Mouse (Mus musculus) spleen, postnatal 14 days (tissue): ENCODE results near the gene Mrvi1.

ENCODE experiments used
- DNase-seq, 2 experiments: peaks; one replicate each; pipeline ENCODE4 v3.0.0; 2021 to 2022; ENCODE audit warnings: low spot score in 2 of 2

Mrvi1 gene

DNA sequence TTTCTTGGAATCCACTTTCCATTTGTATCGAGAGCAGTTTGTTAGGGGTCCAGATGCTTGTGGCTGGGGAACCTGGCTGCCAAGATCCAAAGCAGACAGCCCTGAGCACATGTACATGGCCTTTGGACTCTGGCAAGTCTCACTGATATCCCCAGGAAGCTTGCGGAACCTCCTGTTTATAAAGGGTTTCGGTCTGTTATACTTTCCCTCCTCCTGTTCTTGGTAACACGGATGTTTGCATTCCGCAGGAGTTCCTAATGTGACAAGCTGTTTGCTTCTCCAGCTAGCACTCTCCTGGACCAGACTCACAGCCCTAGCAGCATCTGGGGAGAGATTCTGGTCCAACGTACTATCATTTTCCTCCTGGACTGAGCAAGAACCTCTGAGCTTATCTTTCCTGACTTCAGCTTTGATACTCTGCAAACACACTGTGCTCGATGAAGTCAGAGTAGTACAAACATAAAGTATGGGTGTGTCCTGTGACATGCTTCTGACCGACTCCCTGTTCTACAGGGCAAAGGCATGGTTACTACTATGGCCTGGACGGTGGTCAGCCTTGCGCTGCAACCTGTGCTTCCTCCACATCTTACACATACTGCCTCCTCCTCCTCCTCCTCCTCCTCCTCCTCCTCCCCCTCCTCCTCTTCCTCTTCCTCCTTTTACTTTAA, 88.2 kb downstream of the Mrvi1 start:
- DNase-seq: no peak

DNA sequence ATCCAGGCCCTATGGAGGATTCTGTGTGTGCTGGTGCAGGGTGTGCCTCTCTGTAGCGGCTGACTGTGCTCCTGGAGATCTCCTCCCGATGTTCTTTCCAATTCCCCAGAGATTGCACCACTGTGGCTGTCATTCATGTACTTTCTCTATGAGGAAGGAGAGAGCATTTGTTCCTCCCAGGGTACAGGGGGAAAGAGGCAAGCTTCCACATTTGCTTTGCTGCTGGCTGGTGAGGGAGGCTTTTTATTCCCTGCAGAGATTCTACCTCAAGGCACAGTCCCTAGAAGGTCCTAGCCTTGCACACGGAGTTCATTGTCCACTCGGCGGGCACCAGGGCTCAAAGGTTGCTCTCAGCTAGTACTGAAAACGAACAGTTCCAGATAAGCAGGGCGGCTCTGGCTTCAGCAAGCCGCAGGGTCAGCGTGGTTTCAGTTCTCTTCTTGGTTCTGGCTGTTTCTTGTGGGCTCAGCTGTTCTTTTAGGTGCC, 90.7 kb downstream of the Mrvi1 start:
- DNase-seq: peak in 1 of 2 experiments; percentile 23

DNA sequence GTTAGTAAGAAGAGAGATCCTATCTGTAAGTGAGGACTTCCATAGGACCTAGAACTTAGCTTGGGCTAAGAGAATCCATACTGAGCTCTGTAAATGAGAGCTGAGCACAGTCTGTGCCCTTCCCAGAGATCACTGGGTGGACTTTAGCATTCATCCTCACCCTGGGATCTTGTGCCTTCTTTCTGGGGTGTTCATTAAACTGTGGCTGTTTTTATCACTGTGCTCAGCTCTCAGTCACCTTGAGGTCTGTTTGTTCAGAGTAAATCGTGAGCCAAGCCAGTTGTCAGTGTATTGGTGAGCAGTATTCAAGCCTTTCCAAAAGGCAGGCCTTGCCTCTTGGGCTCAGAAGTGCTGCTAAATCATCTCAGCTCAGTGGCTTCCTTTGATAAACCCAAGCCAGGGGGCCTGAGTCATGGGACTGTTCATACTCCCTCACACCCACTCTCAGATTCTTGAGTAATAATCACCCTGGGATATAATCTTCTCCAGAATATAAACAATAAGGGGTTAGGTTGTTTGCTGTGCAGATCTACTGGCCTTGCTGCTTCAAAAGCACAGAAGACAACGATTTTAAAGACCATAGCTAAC, 100.4 kb downstream of the Mrvi1 start:
- no peak for DNase-seq

DNA sequence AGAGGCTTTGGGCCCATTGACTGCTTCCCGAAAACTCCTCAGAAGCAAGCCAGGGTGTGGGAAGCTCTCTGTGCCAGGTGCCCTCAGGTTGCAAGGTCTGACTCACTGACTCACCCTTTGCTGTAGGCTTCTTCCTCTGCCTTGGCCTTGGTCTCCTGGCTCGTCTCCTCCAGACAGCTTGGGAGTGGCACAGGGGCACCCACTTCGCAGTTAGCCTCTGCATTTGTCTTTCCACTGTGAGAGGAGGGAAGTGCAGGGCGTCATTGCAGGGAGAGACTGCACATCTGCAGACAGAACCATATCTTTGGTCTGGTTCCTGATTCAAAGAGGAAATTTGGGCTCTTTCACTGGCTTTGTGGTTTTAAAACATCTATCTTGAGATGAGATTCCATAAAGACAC, 104.2 kb downstream of the Mrvi1 start:
- no peak for DNase-seq

DNA sequence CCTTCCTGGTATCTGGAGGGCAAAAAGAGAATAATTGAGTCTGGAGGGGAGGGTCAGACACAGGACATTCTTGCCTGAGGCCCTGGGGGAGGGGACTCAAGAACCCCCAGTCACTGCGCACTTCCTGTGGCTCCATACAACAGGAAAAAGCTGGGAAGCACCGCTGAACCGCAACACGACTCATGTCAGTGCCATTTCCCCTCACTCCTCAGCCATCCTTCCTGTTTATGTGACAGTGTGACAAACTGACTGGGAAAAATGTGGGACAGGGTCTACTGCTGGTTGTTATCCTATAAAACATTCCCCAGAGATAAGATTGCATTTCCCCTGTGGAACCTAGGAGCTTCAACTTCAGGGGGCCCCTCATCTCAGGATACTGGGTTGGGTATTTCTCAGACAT, 105.3 kb downstream of the Mrvi1 start:
- DNase-seq: no peak

DNA sequence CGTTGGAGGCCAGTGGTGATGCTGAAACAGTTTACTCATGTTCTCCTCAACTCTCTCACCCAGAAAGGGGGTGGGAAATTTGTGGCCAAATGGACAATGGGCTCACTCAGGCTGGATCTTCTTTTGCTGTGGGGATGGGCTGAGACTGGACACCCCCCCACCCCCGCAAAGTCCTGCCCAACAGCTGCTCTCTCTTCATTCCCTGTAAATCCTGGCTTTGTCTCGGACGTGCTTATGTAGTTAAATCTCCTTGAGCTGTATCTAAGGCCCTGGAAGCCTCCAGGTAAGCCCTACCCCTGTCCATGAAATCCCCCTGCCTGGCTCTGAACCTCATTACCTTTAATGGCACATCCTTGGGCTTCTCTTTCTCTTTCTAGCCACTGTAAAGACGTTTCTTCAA, 113.5 kb downstream of the Mrvi1 start:
- DNase-seq: no peak

DNA sequence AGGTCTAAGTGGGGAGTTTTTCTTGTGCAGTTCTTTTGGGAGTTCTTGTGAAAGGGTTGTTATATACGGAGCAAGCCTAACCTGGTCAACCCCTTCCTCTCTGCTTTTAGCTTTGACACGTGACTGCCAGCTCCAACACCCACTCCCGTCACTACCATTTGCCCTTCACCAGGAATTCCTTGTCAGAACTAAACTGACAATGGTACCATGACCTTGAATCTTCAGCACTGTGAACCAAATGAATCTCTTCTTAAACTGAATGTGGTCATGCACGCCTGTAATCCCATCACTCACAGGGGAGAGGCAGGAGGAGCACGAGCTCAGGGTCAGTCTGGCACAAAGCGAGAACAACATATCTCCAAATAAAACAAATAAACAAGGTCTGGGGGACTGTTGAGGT, 115.1 kb downstream of the Mrvi1 start:
- no peak for DNase-seq

DNA sequence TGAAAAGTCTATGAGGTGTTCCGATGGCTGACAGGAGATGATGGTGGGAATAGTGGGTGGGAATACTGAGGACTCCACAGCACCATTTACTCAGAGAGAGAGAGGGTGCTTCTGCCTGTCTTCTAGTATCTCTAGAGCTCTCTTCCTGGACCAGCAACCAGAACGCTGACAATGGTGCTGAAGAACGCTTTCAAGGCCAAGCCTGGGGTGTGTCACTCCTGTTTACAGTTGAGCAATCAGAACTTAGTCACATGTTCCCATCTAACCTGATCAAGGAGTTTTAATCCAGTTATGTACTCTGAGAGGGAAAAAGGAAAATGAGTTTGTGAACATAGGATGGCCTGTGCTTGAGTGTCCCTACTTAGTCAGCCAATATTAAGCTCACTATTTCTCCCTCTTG, 116.2 kb downstream of the Mrvi1 start:
- no peak for DNase-seq

DNA sequence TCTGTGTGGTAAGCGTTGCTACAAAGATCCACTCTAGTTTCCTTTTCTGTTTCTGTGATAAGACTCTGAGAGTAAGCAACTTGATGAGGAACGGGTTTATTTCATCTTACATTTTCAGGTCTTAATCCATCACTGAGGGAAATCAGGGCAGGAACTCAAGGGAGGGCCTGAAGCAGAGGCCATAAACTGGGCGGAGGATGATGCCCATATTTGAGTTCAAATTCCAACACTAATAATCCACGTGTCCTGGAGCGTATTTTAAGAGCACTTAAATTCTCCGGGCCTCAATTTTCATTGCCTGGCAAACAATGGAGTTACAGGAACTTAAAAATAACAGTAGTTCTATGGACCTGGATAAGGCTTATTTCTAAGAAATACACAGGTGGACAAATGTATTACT, 116.7 kb downstream of the Mrvi1 start:
- DNase-seq: no peak

DNA sequence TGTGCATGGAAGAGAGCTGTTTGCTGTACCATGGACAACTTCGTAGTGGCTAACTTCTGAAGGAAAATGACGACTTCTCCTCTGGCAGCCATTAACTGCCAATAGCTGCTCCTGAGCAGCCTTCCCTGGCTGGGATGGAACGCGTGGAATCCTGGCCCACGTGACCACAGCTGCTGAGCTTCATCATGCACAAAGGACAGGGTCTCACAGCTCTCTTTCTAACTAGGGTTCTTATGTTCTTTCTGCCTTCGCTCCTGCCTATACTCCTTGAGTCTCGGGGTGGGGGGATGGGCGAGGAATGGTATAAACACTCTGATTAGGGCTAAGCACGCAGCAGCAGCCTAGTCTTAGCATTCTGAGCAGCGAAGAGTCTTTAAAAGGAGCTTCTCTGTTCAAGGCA, 117.2 kb downstream of the Mrvi1 start:
- no peak for DNase-seq

DNA sequence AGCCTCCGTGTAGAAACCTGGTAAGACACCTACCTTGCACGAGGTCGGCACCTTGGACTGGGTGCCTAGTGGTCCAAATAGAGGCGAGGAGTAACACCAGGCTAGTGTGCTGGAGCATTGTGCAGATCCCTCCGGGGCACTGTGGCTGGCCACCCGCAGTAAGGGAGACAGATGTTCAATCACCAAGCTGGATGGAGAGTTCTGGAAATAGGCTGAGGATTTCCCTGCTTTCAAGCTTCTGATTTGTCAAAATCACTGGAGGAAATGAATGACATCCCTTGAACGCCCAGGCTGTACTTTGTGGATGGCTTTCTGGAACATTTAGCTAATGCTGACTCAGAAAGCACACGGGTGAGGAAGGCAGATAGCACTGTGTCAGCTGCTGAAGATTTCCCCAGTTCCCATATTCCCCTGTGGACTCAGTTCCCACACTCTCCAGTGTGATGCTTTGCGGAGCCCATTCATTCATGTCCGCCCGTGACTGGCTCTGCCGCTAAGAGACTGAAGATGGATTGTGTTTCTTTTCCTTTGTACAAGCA, 119.4 kb downstream of the Mrvi1 start, which contains the start of gene Lyve1:
TSS of gene Lyve1 (minus strand) at position 489 of the 539 bp plus-strand sequence.
- DNase-seq: no peak

DNA sequence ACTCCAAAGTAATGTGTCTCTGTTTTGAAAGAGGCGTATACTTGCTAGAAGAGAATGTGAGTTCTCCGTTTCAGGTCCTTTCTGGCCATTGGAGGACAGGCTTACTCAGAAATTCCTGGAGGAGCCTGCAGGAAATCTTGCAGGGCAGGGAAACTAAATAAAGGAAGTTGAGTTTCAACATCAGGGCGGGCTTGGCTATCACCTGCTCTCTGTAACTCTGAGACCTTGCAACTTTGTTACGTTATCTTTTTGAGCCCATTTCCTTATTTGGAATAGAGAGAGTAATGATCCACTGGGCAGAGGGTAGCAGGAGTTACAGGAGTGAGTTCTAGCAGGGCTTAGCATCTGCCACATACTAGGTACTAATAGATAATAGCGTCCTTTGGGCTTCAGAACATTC, 122.1 kb downstream of the Mrvi1 start:
- no peak for DNase-seq

DNA sequence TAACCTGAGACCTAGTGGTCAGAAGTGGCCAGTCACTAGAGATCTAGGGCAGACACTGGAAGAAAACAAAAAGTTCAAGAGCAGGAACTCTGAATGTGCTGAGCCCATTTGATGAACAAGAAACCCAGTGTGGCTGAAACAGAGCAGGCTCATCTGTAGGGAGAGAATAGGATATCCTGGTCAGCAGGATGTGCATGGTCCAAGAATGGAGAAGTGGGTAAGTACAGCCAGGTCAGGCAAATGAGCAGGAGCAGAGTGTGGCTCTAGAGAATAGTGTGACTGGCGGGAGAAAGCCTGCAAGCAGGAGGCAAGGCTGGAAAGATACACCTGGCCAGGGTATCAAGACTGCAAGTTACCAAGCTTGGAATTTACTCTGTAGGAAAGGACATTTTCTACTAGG, 126.7 kb downstream of the Mrvi1 start:
- DNase-seq: no peak

DNA sequence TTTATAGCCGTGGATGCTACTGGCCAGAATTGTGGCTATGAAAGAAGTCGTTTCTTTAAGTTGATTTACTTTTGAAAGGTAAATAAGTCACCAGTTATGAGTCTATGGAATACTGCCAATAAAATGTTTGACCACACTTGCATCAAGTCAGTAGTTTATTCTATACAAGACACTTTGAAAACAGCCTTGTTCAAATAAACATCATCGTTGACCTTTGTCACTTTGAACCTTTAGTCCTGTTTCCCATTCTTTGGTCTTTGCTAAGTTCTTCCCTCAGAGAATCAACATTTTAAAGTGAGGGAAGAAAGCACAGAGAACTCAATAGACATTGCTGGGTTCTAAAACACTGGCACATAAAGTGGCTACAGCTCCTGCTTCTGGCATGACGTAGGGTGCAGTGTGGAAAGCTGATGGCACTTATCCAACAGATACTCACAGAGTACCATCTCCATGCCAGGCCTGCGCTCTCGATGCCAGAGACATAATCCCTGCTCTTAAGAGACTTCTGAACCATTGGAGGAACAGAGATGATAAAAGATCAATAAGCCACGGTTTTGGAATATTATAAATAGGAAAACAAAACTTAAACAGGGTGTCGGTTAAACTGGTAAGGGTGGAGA, 127.2 kb downstream of the Mrvi1 start:
- DNase-seq: no peak

DNA sequence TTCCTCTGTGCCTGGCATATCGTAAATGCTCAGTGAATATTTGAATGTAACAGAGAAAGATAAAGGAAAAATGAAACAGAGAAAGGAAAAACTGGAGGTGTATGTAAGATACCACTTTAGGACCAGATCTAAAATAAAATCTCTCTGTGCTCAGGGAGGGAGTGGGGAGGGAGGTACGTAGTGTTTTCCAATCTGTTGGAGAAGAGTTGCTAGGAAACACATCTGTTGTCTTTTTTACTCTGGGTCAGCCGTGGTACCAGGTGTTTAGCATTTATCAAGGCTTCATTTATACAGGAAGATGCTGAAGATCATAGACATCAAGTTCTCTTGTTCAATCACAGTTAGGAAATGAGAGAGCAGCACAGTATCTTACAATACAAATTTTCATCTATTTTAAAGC, 127.7 kb downstream of the Mrvi1 start:
- no peak for DNase-seq

DNA sequence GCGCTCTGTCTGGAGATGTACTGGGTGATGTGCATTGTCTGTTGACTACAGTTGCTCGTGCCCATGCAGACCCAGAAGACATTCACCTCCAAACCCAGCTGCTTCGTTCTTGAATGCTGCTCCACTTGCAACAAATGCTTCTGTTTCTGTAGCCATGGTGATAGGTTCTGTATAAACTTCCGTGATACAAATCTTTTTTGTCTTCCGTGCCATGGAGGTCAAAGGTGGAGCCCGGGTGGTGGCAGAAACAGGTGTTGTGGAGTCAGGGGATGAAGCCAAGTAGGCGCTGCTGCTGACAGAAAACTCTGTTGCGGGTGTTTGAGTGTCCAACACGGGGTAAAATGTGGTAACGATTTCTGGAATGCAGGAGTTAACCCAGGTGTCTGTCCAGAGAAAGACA, 128.7 kb downstream of the Mrvi1 start:
- no peak for DNase-seq

DNA sequence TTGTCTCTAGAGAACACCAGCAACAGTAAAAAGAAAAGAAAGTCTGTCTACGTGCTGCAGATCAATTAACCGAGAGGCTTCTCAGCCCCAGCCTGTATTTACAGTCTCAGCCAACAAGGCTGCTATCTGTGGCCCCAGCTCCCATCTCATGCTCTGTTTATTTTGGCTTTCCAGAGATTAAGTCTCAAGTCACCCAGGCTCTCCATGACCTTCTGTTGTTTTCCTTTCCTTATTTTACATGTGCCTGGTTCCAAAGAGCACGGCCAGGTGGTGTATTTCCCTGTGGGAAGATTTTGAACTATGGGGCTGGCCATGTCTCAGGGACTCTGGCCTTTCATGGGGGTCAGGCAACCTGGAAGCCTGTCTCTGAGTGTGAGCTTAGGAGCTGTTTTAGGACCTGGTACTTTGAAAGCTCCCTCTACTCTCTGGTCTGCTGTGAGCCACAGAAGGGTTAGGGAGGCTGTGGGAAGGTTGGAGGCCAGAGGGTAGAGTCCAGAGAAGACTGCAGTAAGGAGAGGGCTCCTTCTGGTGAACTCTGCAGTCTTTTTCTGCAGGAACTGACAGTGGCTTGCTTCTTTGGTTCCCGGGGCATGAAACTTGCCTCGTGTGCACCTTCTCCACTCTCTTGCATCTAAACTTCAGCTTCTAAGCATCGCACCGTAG, 130.6 kb downstream of the Mrvi1 start:
- no peak for DNase-seq

DNA sequence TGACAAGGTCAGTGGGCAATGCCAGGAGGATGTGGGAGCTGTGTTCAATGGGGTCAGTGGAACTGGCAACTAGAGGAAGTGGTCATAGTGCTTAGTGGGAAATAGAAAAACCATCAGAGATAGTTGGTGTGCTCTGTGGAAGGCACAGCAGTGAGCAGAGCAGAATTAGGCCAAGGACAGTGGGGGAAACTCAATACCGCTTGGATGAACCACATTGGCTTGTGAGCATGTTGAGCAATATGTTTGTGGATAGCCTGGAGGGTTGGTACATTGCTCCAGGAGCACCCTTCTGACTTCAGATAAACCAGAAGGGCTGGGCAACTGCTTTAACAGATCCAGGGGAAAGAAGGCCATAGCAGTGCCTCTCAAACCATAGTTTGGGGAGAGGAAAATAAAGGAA, 133.9 kb downstream of the Mrvi1 start:
- no peak for DNase-seq

DNA sequence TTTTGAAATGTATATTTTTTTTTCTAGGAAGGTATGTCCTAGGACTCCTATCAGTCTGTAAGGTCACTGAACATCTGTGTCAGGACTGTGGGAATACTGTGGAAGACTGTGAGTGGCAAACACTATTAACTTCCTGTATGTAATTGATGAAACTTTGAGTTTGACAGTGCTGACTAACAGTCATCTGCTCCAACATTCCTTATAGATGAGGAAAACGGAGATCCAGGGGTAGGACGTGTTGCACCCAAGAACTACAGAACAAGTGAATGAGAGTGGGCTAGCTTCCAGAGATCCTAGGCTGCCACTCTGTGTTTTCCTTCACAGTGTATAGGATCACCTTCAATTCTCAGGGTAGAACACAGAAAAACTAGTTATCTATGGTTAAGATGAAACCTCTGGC, 134.9 kb downstream of the Mrvi1 start:
- no peak for DNase-seq

DNA sequence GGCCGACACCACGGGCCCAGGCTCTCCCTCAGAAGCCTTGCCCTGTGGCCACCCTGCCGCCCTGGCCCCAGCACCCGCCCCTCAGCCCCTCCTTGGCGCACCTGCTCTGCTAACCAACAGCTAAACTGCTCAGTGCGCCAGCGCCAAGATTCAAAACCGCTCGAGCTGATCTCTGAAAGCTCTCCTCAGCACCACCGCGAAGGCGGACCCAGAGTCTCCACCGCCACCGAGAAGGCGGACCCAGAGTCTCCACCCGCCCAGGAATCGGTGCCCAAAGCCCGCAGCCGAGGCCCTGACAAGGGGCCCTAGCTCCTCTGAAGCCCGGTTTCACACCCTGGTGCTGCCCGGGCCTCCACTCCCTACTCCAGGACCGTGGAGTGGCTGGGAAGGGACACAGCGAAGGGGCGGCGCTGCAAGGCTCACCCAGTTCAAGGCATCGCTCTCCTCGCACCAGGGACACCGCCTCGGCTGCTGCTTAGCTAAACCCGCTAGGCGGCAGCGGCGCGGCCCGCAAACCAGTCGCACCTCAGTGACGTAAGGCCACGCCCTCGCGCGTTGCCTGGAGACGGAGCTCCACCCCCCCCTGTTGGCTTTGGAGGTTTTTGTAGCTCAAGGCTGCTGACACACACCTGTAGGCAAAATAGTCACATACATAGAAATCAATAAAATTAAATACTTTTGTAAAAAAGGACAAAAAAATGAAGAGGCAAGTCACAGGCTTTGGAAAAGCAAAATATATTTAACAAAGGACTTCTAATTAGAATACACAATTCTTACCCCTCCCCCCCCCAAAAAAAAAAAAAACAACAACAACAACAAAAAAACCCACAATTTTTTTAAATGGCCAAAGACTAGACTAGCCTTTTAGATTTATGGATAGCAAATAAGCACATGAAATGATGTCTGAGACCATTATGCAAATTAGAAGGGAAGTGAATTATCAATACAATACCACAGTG, 138.1 kb downstream of the Mrvi1 start, which contains the start of gene Rnf141:
TSS of gene Rnf141 (minus strand) at position 542 of the 959 bp plus-strand sequence.
- DNase-seq: peak; percentile 88 to 95

DNA sequence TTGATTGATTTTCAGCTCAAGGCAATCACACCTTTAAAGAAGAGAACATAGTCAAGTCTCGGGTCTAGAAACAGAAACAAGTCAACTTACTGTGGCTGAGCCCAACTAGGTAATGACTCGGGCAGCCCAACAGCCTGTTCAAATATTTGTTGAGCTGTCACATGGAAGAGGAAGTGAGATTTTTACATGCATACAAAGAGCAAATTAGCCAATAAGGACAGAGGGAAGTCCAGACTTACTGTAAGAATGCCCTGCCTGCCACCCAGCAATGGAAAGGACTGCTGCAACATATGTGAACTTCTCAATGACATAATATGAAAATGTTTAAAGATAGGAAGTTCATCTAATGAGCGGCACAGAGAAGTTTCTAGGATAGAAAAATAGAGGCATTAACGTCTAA, 141.9 kb downstream of the Mrvi1 start:
- no peak for DNase-seq
